Comparison of ENCODE assay signal across 16 mouse cellular contexts in genomic region chr4:119041616-119042015, GRCm38 (mm10).
DNase-seq lines count a peak whose midpoint lies in the region; ATAC-seq and TF ChIP-seq lines count a peak whose summit lies in the region.
"Had no signal": no experiment of that assay in that cellular context is flagged by ENCODE, and none has a peak within 500 bp of the region (broad histone marks: within the 10 kb centered on the region; RNA-seq: fewer than 3 reads in every experiment).

No protein-coding gene starts in this region.

- TF ChIP-seq POLR2A in thymus, adult 2 months (IDR thresholded peaks at IDR 0.05; ENCODE audit: control insufficient read depth, extremely low read depth, insufficient read depth, low read length, poor library complexity): no peak

- no peaks in the 10 kb centered on the region for H3K27me3 ChIP-seq in heart, embryonic 12.5 days (replicated peaks)
- H3K27me3 ChIP-seq in liver, embryonic 13.5 days: peaks cover 11% of the 10 kb centered on the region
- no peaks in the 10 kb centered on the region for H3K27me3 ChIP-seq in thymus, adult 2 months (ENCODE audit: control insufficient read depth, insufficient read depth, low read length)
- H3K27me3 ChIP-seq: embryonic facial prominence, embryonic 13.5 days; limb, embryonic 12.5 days; neural tube, embryonic 12.5 days had no signal

- peak; percentile 37 to 56 for DNase-seq in cerebellum, postnatal 25 days
- no peak for DNase-seq in cerebellum, adult 11-12 months
- peak; percentile 31 for DNase-seq in heart, postnatal 4 days
- DNase-seq in kidney, adult 8-10 months: peak; percentile 14 to 42
- DNase-seq in liver, embryonic 13.5 days: no peak
- DNase-seq in thymus, adult 2 months: no peak
- DNase-seq in ovary, postnatal 36 days (ENCODE audit: low spot score): no peak
- DNase-seq: heart, postnatal 36 days; thymus, adult 18-20 months had no signal

- H3K9ac ChIP-seq in heart, embryonic 12.5 days: no peak overlapping the region
- peak overlapping the region; percentile 58 for H3K9ac ChIP-seq in liver, embryonic 13.5 days
- H3K9ac ChIP-seq: embryonic facial prominence, embryonic 13.5 days; limb, embryonic 12.5 days; neural tube, embryonic 12.5 days had no signal

- H3K9me3 ChIP-seq in heart, embryonic 12.5 days (replicated peaks): no peaks in the 10 kb centered on the region
- no peaks in the 10 kb centered on the region for H3K9me3 ChIP-seq in liver, embryonic 13.5 days (replicated peaks)
- H3K9me3 ChIP-seq: embryonic facial prominence, embryonic 13.5 days; limb, embryonic 12.5 days; megakaryocyte, embryonic 14.5 days; neural tube, embryonic 12.5 days had no signal

- no peak overlapping the region for H3K4me2 ChIP-seq in heart, embryonic 12.5 days
- H3K4me2 ChIP-seq in liver, embryonic 13.5 days: peak overlapping the region; percentile 71; the same call in 1 of the 2 replicates
- H3K4me2 ChIP-seq: embryonic facial prominence, embryonic 13.5 days; limb, embryonic 12.5 days; neural tube, embryonic 12.5 days had no signal

- H3K4me3 ChIP-seq in heart, embryonic 12.5 days: no peak overlapping the region
- no peak overlapping the region for H3K4me3 ChIP-seq in liver, embryonic 13.5 days (replicated peaks)
- no peak overlapping the region for H3K4me3 ChIP-seq in thymus, adult 2 months (ENCODE audit: control insufficient read depth, insufficient read depth, low read length)
- H3K4me3 ChIP-seq: embryonic facial prominence, embryonic 13.5 days; left cerebral cortex, adult 2 months; limb, embryonic 12.5 days; megakaryocyte, embryonic 14.5 days; neural tube, embryonic 12.5 days had no signal

- H3K27ac ChIP-seq in heart, embryonic 12.5 days (ENCODE audit: poor library complexity, severe bottlenecking): no peak overlapping the region
- peak overlapping the region; percentile 98 for H3K27ac ChIP-seq in liver, embryonic 13.5 days
- no peak overlapping the region for H3K27ac ChIP-seq in thymus, adult 2 months (ENCODE audit: control insufficient read depth, insufficient read depth, low read length)
- H3K27ac ChIP-seq: embryonic facial prominence, embryonic 13.5 days; limb, embryonic 12.5 days; neural tube, embryonic 12.5 days had no signal

- no peak for ATAC-seq in heart, embryonic 12.5 days (ENCODE audit: insufficient number of reproducible peaks, low FRiP score)
- ATAC-seq in liver, embryonic 13.5 days (ENCODE audit: low read depth): no peak
- ATAC-seq: lung, postnatal 0 days had no signal

- no peaks in the 10 kb centered on the region for H3K36me3 ChIP-seq in heart, embryonic 12.5 days
- no peaks in the 10 kb centered on the region for H3K36me3 ChIP-seq in liver, embryonic 13.5 days
- H3K36me3 ChIP-seq in thymus, adult 2 months (ENCODE audit: control insufficient read depth, insufficient read depth, low read length): no peaks in the 10 kb centered on the region
- H3K36me3 ChIP-seq: embryonic facial prominence, embryonic 13.5 days; limb, embryonic 12.5 days; neural tube, embryonic 12.5 days had no signal

- no peak for TF ChIP-seq CTCF in thymus, adult 2 months (IDR thresholded peaks at IDR 0.05; ENCODE audit: borderline replicate concordance, control insufficient read depth, extremely low read depth, insufficient read depth, low read length, poor library complexity)

- H3K4me1 ChIP-seq in heart, embryonic 12.5 days (replicated peaks): peaks cover 26% of the 10 kb centered on the region
- peaks cover 85% of the 10 kb centered on the region for H3K4me1 ChIP-seq in liver, embryonic 13.5 days (replicated peaks)
- peaks cover 4% of the 10 kb centered on the region; the same call in 1 of the 2 replicates for H3K4me1 ChIP-seq in thymus, adult 2 months (replicated peaks; ENCODE audit: control insufficient read depth, insufficient read depth, low read length)
- H3K4me1 ChIP-seq: embryonic facial prominence, embryonic 13.5 days had no signal

- WGBS in heart, embryonic 12.5 days: 58% methylated on average over 6 of the region's 6 CpGs
- WGBS in liver, embryonic 13.5 days (ENCODE audit: insufficient replicate concordance): 66% methylated on average over 6 of the region's 6 CpGs
- 79% methylated on average over 6 of the region's 6 CpGs for WGBS in thymus, adult 2 months

Comparison
In these comparisons a context has a peak if more than half of its experiments do, and no peak if none do; other contexts are left out.
1. DNase-seq: peak in cerebellum, postnatal 25 days (2 of 2), heart, postnatal 4 days (single experiment) and kidney, adult 8-10 months (2 of 2); none in cerebellum, adult 11-12 months (single experiment), liver, embryonic 13.5 days (single experiment), thymus, adult 2 months (single experiment) and ovary, postnatal 36 days (single experiment).